Mouse (Mus musculus): ENCODE measurements around the gene Ice1. TPM values are rescaled to one million over a fixed set of nuclear protein-coding genes. Genes with fewer than 3 reads are reported as not detected.

Gene Ice1
- 15.2 TPM for polyA plus RNA-seq (2014; fragmentation: Illumina TruSeq; extraction: RNeasy Lipid Tissue Mini Kit (QIAGEN cat#74804); ENCODE audit: low replicate concordance)

DNA sequence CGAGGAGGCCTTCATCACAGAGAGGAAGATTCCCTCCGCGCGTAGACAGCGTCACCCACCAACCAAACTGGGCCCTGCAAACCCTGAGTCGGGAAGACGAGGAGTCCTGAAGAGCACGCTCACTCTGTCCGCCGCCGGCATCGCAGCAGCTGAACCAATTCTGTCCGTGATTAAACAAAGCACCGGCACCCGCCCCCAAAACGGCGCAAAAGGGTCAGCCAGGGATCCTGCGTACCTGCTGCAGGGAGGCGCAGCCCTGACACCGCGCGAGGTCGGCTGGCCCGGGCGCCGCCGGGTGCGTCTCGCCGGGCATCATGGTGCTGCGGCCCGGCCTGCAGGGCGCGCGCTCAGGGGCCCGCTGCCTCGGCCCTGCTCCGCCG lies at the start of gene Ice1:
Gene Ice1, minus strand, starts transcription at position 353 of the 380 bp plus-strand sequence.

Other genes with a start within 250 kb of the Ice1 start
- gene Adamts16, start 204.2 kb upstream of the Ice1 start, polyA plus RNA-seq (2014; fragmentation: Illumina TruSeq; extraction: RNeasy Lipid Tissue Mini Kit (QIAGEN cat#74804); ENCODE audit: low replicate concordance), result not detected

Data from small intestine, adult 10 weeks (tissue).